8 mouse cellular contexts compared by ENCODE assay signal in the genomic region with DNA sequence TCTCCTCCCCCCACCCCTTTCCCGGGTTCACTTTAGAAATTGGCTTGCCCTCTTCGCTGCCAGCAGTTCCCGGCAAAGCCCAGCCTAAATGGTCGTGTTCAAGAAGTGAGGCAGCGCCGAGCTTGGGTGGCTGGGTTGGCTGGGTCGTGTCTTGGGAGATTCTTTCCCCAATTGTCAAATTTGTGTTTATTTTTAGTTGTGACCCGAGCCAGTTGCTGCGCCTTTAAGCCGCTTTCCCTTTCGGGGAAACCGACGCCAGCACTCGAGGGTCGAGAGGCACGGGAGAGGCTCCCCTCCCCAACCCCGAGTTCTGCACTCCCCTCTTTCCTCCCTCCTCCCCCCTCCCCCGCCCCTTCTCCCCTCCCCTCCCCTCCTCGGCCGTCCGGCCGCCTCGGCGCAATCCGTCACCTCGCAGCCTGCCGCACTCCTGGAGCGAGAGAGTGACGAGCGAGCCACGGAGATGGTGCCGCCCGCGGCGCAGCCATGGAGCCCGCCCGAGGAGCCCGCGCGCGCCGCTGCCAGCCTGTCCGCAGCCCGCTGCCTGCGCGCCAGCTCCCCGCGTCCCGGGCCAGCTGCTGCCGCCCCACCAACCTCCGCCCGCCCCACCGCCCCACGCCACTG.
DNase-seq lines count a peak whose midpoint lies in the region; ATAC-seq and TF ChIP-seq lines count a peak whose summit lies in the region.

No protein-coding gene starts in this region.

- DNase-seq in layer of hippocampus, adult 2 months (ENCODE audit: low spot score in 2 of 2), result no peak
- no peak for DNase-seq in layer of hippocampus, adult 8-10 months (ENCODE audit: low spot score in 2 of 2)
- DNase-seq in brain, embryonic 14.5 days (ENCODE audit: low read depth), result peak; percentile 39
- DNase-seq in forebrain, embryonic 11.5 days (ENCODE audit: low spot score), result no peak
- peak; percentile 27 for DNase-seq in limb, embryonic 11.5 days (ENCODE audit: low spot score)
- DNase-seq in spleen, postnatal 36 days (ENCODE audit: low spot score in 2 of 2), result no peak

- 0 out of 2 replicates have a peak, but pooled peaks have one; percentile 2 for TF ChIP-seq POLR2A in brain, embryonic 14.5 days (IDR thresholded peaks at IDR 0.05; ENCODE audit: borderline replicate concordance, extremely low read depth, insufficient read depth, insufficient read length, poor library complexity, severe bottlenecking)

- no peaks in the 10 kb centered on the region for H3K4me1 ChIP-seq in forebrain, embryonic 11.5 days (replicated peaks; ENCODE audit: control insufficient read depth, insufficient read depth, low read length)
- H3K4me1 ChIP-seq in limb, embryonic 11.5 days (ENCODE audit: control insufficient read depth, insufficient read depth, low read length), result no peaks in the 10 kb centered on the region
- no peaks in the 10 kb centered on the region for H3K4me1 ChIP-seq in neural tube, embryonic 14.5 days (ENCODE audit: control insufficient read depth, insufficient read depth, low read length)

- peak overlapping the region; percentile 45 for H3K9ac ChIP-seq in forebrain, embryonic 11.5 days (ENCODE audit: low read length)
- H3K9ac ChIP-seq in limb, embryonic 11.5 days (ENCODE audit: low read length), result peak overlapping the region; percentile 52
- peak overlapping the region; percentile 63 for H3K9ac ChIP-seq in neural tube, embryonic 14.5 days (replicated peaks; ENCODE audit: low read depth, low read length)

- TF ChIP-seq CTCF in layer of hippocampus, adult 2 months (conservative IDR thresholded peaks at IDR 0.05), result no peak
- TF ChIP-seq CTCF in brain, embryonic 14.5 days (IDR thresholded peaks at IDR 0.05; ENCODE audit: borderline replicate concordance, extremely low read depth, insufficient read depth, insufficient read length), result no peak

- ATAC-seq in forebrain, embryonic 11.5 days (replicated peaks; ENCODE audit: low FRiP score), result peak; percentile 75
- ATAC-seq in limb, embryonic 11.5 days (ENCODE audit: insufficient number of reproducible peaks, low FRiP score, low TSS enrichment, low read depth), result peak; percentile 63; the same call in 1 of the 2 replicates
- ATAC-seq in neural tube, embryonic 14.5 days (ENCODE audit: low read depth), result peak; percentile 77
- ATAC-seq in megakaryocyte-erythroid progenitor cell, adult 5-6 weeks (replicated peaks; ENCODE audit: low FRiP score, low TSS enrichment, poor library complexity, severe bottlenecking), result no peak

- peak overlapping the region; percentile 66 for H3K4me2 ChIP-seq in forebrain, embryonic 11.5 days (ENCODE audit: low read depth, low read length, severe bottlenecking)
- H3K4me2 ChIP-seq in limb, embryonic 11.5 days (ENCODE audit: low read depth, severe bottlenecking), result peak overlapping the region; percentile 68
- peak overlapping the region; percentile 49 for H3K4me2 ChIP-seq in neural tube, embryonic 14.5 days (ENCODE audit: low read depth, low read length)

- 20% methylated on average over 37 of the region's 54 CpGs for WGBS in forebrain, embryonic 11.5 days
- 22% methylated on average over 39 of the region's 54 CpGs for WGBS in limb, embryonic 11.5 days
- WGBS in neural tube, embryonic 14.5 days, result 11% methylated on average over 25 of the region's 54 CpGs

- peak overlapping the region; percentile 51 for H3K4me3 ChIP-seq in layer of hippocampus, adult 2 months
- peak overlapping the region; percentile 47 for H3K4me3 ChIP-seq in forebrain, embryonic 11.5 days (ENCODE audit: low read depth, low read length)
- H3K4me3 ChIP-seq in limb, embryonic 11.5 days (ENCODE audit: low read depth, low read length), result peak overlapping the region; percentile 35
- H3K4me3 ChIP-seq in neural tube, embryonic 14.5 days (ENCODE audit: low read depth, low read length), result peak overlapping the region; percentile 57

- no peaks in the 10 kb centered on the region for H3K9me3 ChIP-seq in forebrain, embryonic 11.5 days (ENCODE audit: control insufficient read depth, low read length)
- no peaks in the 10 kb centered on the region for H3K9me3 ChIP-seq in limb, embryonic 11.5 days (ENCODE audit: control insufficient read depth, low read length)
- no peaks in the 10 kb centered on the region for H3K9me3 ChIP-seq in neural tube, embryonic 14.5 days (ENCODE audit: control insufficient read depth, low read length)

- H3K36me3 ChIP-seq in forebrain, embryonic 11.5 days (ENCODE audit: control insufficient read depth, insufficient read depth, low read length), result no peaks in the 10 kb centered on the region
- H3K36me3 ChIP-seq in limb, embryonic 11.5 days (ENCODE audit: control insufficient read depth, insufficient read depth, low read length), result no peaks in the 10 kb centered on the region
- H3K36me3 ChIP-seq in neural tube, embryonic 14.5 days (ENCODE audit: control insufficient read depth, insufficient read depth, low read length), result no peaks in the 10 kb centered on the region

- H3K27me3 ChIP-seq in forebrain, embryonic 11.5 days (ENCODE audit: control insufficient read depth, insufficient read depth, low read length), result peaks cover 45% of the 10 kb centered on the region
- peaks cover 49% of the 10 kb centered on the region for H3K27me3 ChIP-seq in limb, embryonic 11.5 days (ENCODE audit: control insufficient read depth, insufficient read depth, low read length)
- peaks cover 9% of the 10 kb centered on the region for H3K27me3 ChIP-seq in neural tube, embryonic 14.5 days (ENCODE audit: control insufficient read depth, insufficient read depth, low read length)

- peak overlapping the region; percentile 64; the same call in 1 of the 2 replicates for H3K27ac ChIP-seq in layer of hippocampus, adult 2 months
- H3K27ac ChIP-seq in forebrain, embryonic 11.5 days (ENCODE audit: low read depth, low read length), result no peak overlapping the region
- no peak overlapping the region for H3K27ac ChIP-seq in limb, embryonic 11.5 days (replicated peaks; ENCODE audit: low read depth, low read length)
- H3K27ac ChIP-seq in neural tube, embryonic 14.5 days (ENCODE audit: low read depth, low read length), result peak overlapping the region; percentile 44

Comparison
In these comparisons a context has a peak if more than half of its experiments do, and no peak if none do; other contexts are left out.
1. DNase-seq: peak in brain, embryonic 14.5 days (single experiment) and limb, embryonic 11.5 days (single experiment); none in layer of hippocampus, adult 2 months (0 of 2), layer of hippocampus, adult 8-10 months (0 of 2), forebrain, embryonic 11.5 days (single experiment) and spleen, postnatal 36 days (0 of 2).
2. H3K27ac ChIP-seq: peak in layer of hippocampus, adult 2 months (single experiment) and neural tube, embryonic 14.5 days (single experiment); none in forebrain, embryonic 11.5 days (single experiment) and limb, embryonic 11.5 days (single experiment).
3. Peak in every context shown above with its lines, with median percentiles within 50 percentile points of each other: H3K4me3 ChIP-seq, H3K4me2 ChIP-seq and H3K9ac ChIP-seq.